Mouse (Mus musculus): Measurements from ENCODE around the gene Cela3a. TPM values are rescaled to one million over a fixed set of nuclear protein-coding genes. Genes with fewer than 3 reads are reported as not detected.

Cela3a gene
- polyA plus RNA-seq, 1 experiment from 2014 or later: 0.83 TPM

- Histone ChIP-seq H3K4me2 (ENCODE audit: low read depth, low read length) (0 out of 2 replicates have a peak overlapping the region, but pooled peaks have one; percentile 14), H3K9ac (ENCODE audit: low read length) (peak overlapping the region; percentile 46; the same call in 1 of the 2 replicates), H3K9me3 (replicated peaks; ENCODE audit: control insufficient read depth, low read length) (no peaks in the 10 kb centered on the region), H3K27me3 (ENCODE audit: control insufficient read depth, insufficient read depth, low read length) (no peaks in the 10 kb centered on the region), H3K27ac (ENCODE audit: low read length) (peak overlapping the region; percentile 75), H3K4me1 (ENCODE audit: control insufficient read depth, insufficient read depth, low read length) (peaks cover 22% of the 10 kb centered on the region), H3K4me3 (replicated peaks; ENCODE audit: low read length) (no peak overlapping the region), H3K36me3 (ENCODE audit: control insufficient read depth, insufficient read depth, low read length) (no peaks in the 10 kb centered on the region)
- peak; percentile 82 for ATAC-seq (ENCODE audit: insufficient read depth, low FRiP score)
- 27% methylated on average over 5 of the region's 5 CpGs for WGBS
Observed at GRCm38 (mm10) chr4:137367275-137368088, 42.1 kb downstream of the Cela3a start.

- 89% methylated on average over 4 of the region's 4 CpGs for WGBS
- ATAC-seq (ENCODE audit: insufficient read depth, low FRiP score): no peak
- Histone ChIP-seq H3K9me3 (replicated peaks; ENCODE audit: control insufficient read depth, low read length) (no peaks in the 10 kb centered on the region), H3K36me3 (ENCODE audit: control insufficient read depth, insufficient read depth, low read length) (no peaks in the 10 kb centered on the region), H3K4me3 (replicated peaks; ENCODE audit: low read length) (no peak overlapping the region), H3K4me1 (ENCODE audit: control insufficient read depth, insufficient read depth, low read length) (peaks cover 22% of the 10 kb centered on the region), H3K27ac (ENCODE audit: low read length) (peak overlapping the region; percentile 6; the same call in 1 of the 2 replicates), H3K27me3 (ENCODE audit: control insufficient read depth, insufficient read depth, low read length) (no peaks in the 10 kb centered on the region), H3K4me2 (ENCODE audit: low read depth, low read length) (no peak overlapping the region), H3K9ac (ENCODE audit: low read length) (no peak overlapping the region)
Observed at GRCm38 (mm10) chr4:137366097-137366496, 43.5 kb downstream of the Cela3a start.

GRCm38 (mm10) chr4:137365356-137366062 lies 44.1 kb downstream of the Cela3a start:
- ATAC-seq (ENCODE audit: insufficient read depth, low FRiP score): no peak
- Histone ChIP-seq H3K4me2 (ENCODE audit: low read depth, low read length) (no peak overlapping the region), H3K4me1 (ENCODE audit: control insufficient read depth, insufficient read depth, low read length) (peaks cover 20% of the 10 kb centered on the region), H3K9me3 (replicated peaks; ENCODE audit: control insufficient read depth, low read length) (no peaks in the 10 kb centered on the region), H3K27ac (ENCODE audit: low read length) (peak overlapping the region; percentile 6; the same call in 1 of the 2 replicates), H3K27me3 (ENCODE audit: control insufficient read depth, insufficient read depth, low read length) (no peaks in the 10 kb centered on the region), H3K9ac (ENCODE audit: low read length) (no peak overlapping the region), H3K36me3 (ENCODE audit: control insufficient read depth, insufficient read depth, low read length) (no peaks in the 10 kb centered on the region), H3K4me3 (replicated peaks; ENCODE audit: low read length) (no peak overlapping the region)
- 81% methylated on average over 19 of the region's 19 CpGs for WGBS

GRCm38 (mm10) chr4:137364826-137365225 lies 44.8 kb downstream of the Cela3a start:
- peaks cover 15% of the 10 kb centered on the region for H3K4me1 ChIP-seq (ENCODE audit: control insufficient read depth, insufficient read depth, low read length)
- H3K36me3 ChIP-seq (ENCODE audit: control insufficient read depth, insufficient read depth, low read length): no peaks in the 10 kb centered on the region
- no peak for ATAC-seq (ENCODE audit: insufficient read depth, low FRiP score)

GRCm38 (mm10) chr4:137360996-137361395 lies 48.6 kb downstream of the Cela3a start:
- Histone ChIP-seq H3K9me3 (replicated peaks; ENCODE audit: control insufficient read depth, low read length) (no peaks in the 10 kb centered on the region), H3K27me3 (ENCODE audit: control insufficient read depth, insufficient read depth, low read length) (no peaks in the 10 kb centered on the region), H3K9ac (ENCODE audit: low read length) (no peak overlapping the region), H3K4me3 (replicated peaks; ENCODE audit: low read length) (no peak overlapping the region), H3K27ac (ENCODE audit: low read length) (no peak overlapping the region), H3K4me2 (ENCODE audit: low read depth, low read length) (no peak overlapping the region), H3K36me3 (ENCODE audit: control insufficient read depth, insufficient read depth, low read length) (no peaks in the 10 kb centered on the region), H3K4me1 (ENCODE audit: control insufficient read depth, insufficient read depth, low read length) (peaks cover 7% of the 10 kb centered on the region; the same call in 1 of the 2 replicates)
- WGBS: 60% methylated on average over 3 of the region's 3 CpGs
- ATAC-seq (ENCODE audit: insufficient read depth, low FRiP score): no peak

More at GRCm38 (mm10) chr4:137364826-137365225, 44.8 kb downstream of the Cela3a start:
- 77% methylated on average over 6 of the region's 6 CpGs for WGBS
- H3K4me3 ChIP-seq (replicated peaks; ENCODE audit: low read length): no peak overlapping the region
- H3K27ac ChIP-seq (ENCODE audit: low read length): peak overlapping the region; percentile 1; the same call in 1 of the 2 replicates
- no peaks in the 10 kb centered on the region for H3K27me3 ChIP-seq (ENCODE audit: control insufficient read depth, insufficient read depth, low read length)
- H3K4me2 ChIP-seq (ENCODE audit: low read depth, low read length): no peak overlapping the region
- no peak overlapping the region for H3K9ac ChIP-seq (ENCODE audit: low read length)
- H3K9me3 ChIP-seq (replicated peaks; ENCODE audit: control insufficient read depth, low read length): no peaks in the 10 kb centered on the region

- Histone ChIP-seq H3K27ac (ENCODE audit: low read length) (0 out of 2 replicates have a peak overlapping the region, but pooled peaks have one; percentile 16), H3K4me2 (ENCODE audit: low read depth, low read length) (peak overlapping the region; percentile 10)
- 47% methylated on average over 14 of the region's 14 CpGs for whole genome bisulfite sequencing
Observed at GRCm38 (mm10) chr4:137358291-137359002, 51.1 kb downstream of the Cela3a start.

GRCm38 (mm10) chr4:137357517-137358254 lies 51.9 kb downstream of the Cela3a start, which contains the start of gene Cdc42:
Gene Cdc42, minus strand, starts transcription at chr4:137357720.
- ATAC-seq (ENCODE audit: insufficient read depth, low FRiP score): peak; percentile 99
- Histone ChIP-seq H3K4me3 (replicated peaks; ENCODE audit: low read length) (peak within 1 kb of the TSS; percentile 98), H3K27ac (ENCODE audit: low read length) (peak within 1 kb of the TSS; percentile 98), H3K9ac (ENCODE audit: low read length) (peak within 1 kb of the TSS; percentile 100), H3K9me3 (replicated peaks; ENCODE audit: control insufficient read depth, low read length) (no peaks in the 10 kb centered on the region), H3K36me3 (ENCODE audit: control insufficient read depth, insufficient read depth, low read length) (no peaks in the 10 kb centered on the region), H3K27me3 (ENCODE audit: control insufficient read depth, insufficient read depth, low read length) (no peaks in the 10 kb centered on the region), H3K4me2 (ENCODE audit: low read depth, low read length) (peak within 1 kb of the TSS; percentile 90), H3K4me1 (ENCODE audit: control insufficient read depth, insufficient read depth, low read length) (peaks cover 29% of the 10 kb centered on the region)
- WGBS: under 1% methylated on average over 33 of the region's 44 CpGs

More at GRCm38 (mm10) chr4:137358291-137359002, 51.1 kb downstream of the Cela3a start:
- H3K4me1 ChIP-seq (ENCODE audit: control insufficient read depth, insufficient read depth, low read length): peaks cover 23% of the 10 kb centered on the region
- no peak overlapping the region; the same call in 1 of the 2 replicates for H3K4me3 ChIP-seq (replicated peaks; ENCODE audit: low read length)
- H3K27me3 ChIP-seq (ENCODE audit: control insufficient read depth, insufficient read depth, low read length): no peaks in the 10 kb centered on the region
- H3K9me3 ChIP-seq (replicated peaks; ENCODE audit: control insufficient read depth, low read length): no peaks in the 10 kb centered on the region
- H3K9ac ChIP-seq (ENCODE audit: low read length): no peak overlapping the region
- no peaks in the 10 kb centered on the region for H3K36me3 ChIP-seq (ENCODE audit: control insufficient read depth, insufficient read depth, low read length)
- ATAC-seq (ENCODE audit: insufficient read depth, low FRiP score): no peak
